Mouse (Mus musculus) ES-Bruce4 (cell line): ENCODE data around the gene Klhl35.

Source experiments
- CTCF ChIP-seq: IDR thresholded peaks from one replicate; pipeline ENCODE4 v1.8.1; 2011; ENCODE audit warnings: low read depth, low read length
- EP300 ChIP-seq: IDR thresholded peaks from 2 replicates; pipeline ENCODE4 v1.6.1; 2011; ENCODE audit warnings: low read depth, low read length; ENCODE audit not compliant: insufficient read depth

- TF ChIP-seq CTCF = peak; percentile 46
- no peak for TF ChIP-seq EP300
Measured at GRCm38 (mm10) chr7:99450703-99451102, 15.1 kb upstream of the Klhl35 start.
